22 mouse cellular contexts compared by ENCODE assay signal in genomic region chr2:126583960-126584359, GRCm38 (mm10). TPM values are rescaled to one million over a fixed set of nuclear protein-coding genes. Genes with fewer than 3 reads are reported as not detected.
"Had no signal": no experiment of that assay in that cellular context is flagged by ENCODE, and none has a peak within 500 bp of the region (broad histone marks: within the 10 kb centered on the region; RNA-seq: fewer than 3 reads in every experiment).

No protein-coding gene starts in this region.

- ATAC-seq: liver, postnatal 0 days; midbrain, embryonic 15.5 days had no signal

- H3K4me1 ChIP-seq: limb, embryonic 12.5 days; midbrain, embryonic 12.5 days; midbrain, embryonic 15.5 days; neural tube, embryonic 12.5 days; neural tube, embryonic 15.5 days had no signal

- H3K4me2 ChIP-seq: limb, embryonic 12.5 days; limb, embryonic 15.5 days; liver, embryonic 11.5 days; lung, embryonic 14.5 days; midbrain, embryonic 12.5 days; midbrain, embryonic 15.5 days; neural tube, embryonic 12.5 days; neural tube, embryonic 15.5 days had no signal

- H3K27me3 ChIP-seq: limb, embryonic 12.5 days; limb, embryonic 15.5 days; midbrain, embryonic 12.5 days; midbrain, embryonic 15.5 days; neural tube, embryonic 12.5 days; neural tube, embryonic 15.5 days had no signal

- DNase-seq: kidney, adult 18-20 months; left cerebral cortex, postnatal 4 days; liver, postnatal 0 days; lung, embryonic 14.5 days; right cerebral cortex, adult 18-20 months; right cerebral cortex, postnatal 14 days; right cerebral cortex, postnatal 4 days; thymus, adult 18-20 months; thymus, postnatal 14 days; thymus, postnatal 4 days had no signal

- H3K9ac ChIP-seq: limb, embryonic 12.5 days; limb, embryonic 15.5 days; liver, embryonic 14.5 days; liver, postnatal 0 days; lung, embryonic 14.5 days; midbrain, embryonic 12.5 days; midbrain, embryonic 15.5 days; neural tube, embryonic 12.5 days; neural tube, embryonic 15.5 days had no signal

- H3K36me3 ChIP-seq: limb, embryonic 12.5 days; limb, embryonic 15.5 days; midbrain, embryonic 12.5 days; midbrain, embryonic 15.5 days; neural tube, embryonic 12.5 days had no signal

- H3K9me3 ChIP-seq: limb, embryonic 12.5 days; limb, embryonic 15.5 days; midbrain, embryonic 12.5 days; midbrain, embryonic 15.5 days; neural tube, embryonic 12.5 days; neural tube, embryonic 15.5 days had no signal

- H3K27ac ChIP-seq: kidney, postnatal 0 days; limb, embryonic 12.5 days; limb, embryonic 15.5 days; liver, embryonic 14.5 days; macrophage; midbrain, embryonic 12.5 days; midbrain, embryonic 15.5 days; neural tube, embryonic 12.5 days; neural tube, embryonic 15.5 days; stomach, postnatal 0 days had no signal

- H3K4me3 ChIP-seq: limb, embryonic 12.5 days; limb, embryonic 15.5 days; megakaryocyte, embryonic 14.5 days; midbrain, embryonic 12.5 days; midbrain, embryonic 15.5 days; neural tube, embryonic 12.5 days; neural tube, embryonic 15.5 days had no signal

RNA-seq across cellular contexts. Expression of gene Slc27a2, which starts 31.8 kb away (rescaled TPM):
- polyA plus RNA-seq: macrophage had no signal
